Mouse (Mus musculus): ENCODE results near the gene Arhgef7. TPM values are rescaled to one million over a fixed set of nuclear protein-coding genes. Genes with fewer than 3 reads are reported as not detected.

Gene Arhgef7
- total RNA-seq, 4 experiments from 2014 or later = 103 to 127 (median 110) TPM

GRCm38 (mm10) chr8:11762048-11762447 lies 34.5 kb downstream of the Arhgef7 start:
- no peak for DNase-seq (ENCODE audit: low spot score in 2 of 2)

GRCm38 (mm10) chr8:11762821-11763220 lies 35.3 kb downstream of the Arhgef7 start:
- no peak for DNase-seq (ENCODE audit: low spot score in 2 of 2)

GRCm38 (mm10) chr8:11767213-11767840 lies 39.8 kb downstream of the Arhgef7 start:
- no peak for DNase-seq (ENCODE audit: low spot score in 2 of 2)

GRCm38 (mm10) chr8:11770001-11770400 lies 42.5 kb downstream of the Arhgef7 start:
- peak in 1 of 2 experiments; percentile 52 for DNase-seq (ENCODE audit: low spot score in 2 of 2)

GRCm38 (mm10) chr8:11770521-11771080 lies 43.1 kb downstream of the Arhgef7 start:
- DNase-seq (ENCODE audit: low spot score in 2 of 2) = no peak

GRCm38 (mm10) chr8:11771608-11772007 lies 44.1 kb downstream of the Arhgef7 start:
- DNase-seq (ENCODE audit: low spot score in 2 of 2) = no peak

GRCm38 (mm10) chr8:11774195-11775076 lies 46.9 kb downstream of the Arhgef7 start:
- no peak for DNase-seq (ENCODE audit: low spot score in 2 of 2)

GRCm38 (mm10) chr8:11775889-11776288 lies 48.4 kb downstream of the Arhgef7 start:
- DNase-seq (ENCODE audit: low spot score in 2 of 2) = no peak

- no peak for DNase-seq (ENCODE audit: low spot score in 2 of 2)
Observed at GRCm38 (mm10) chr8:11776451-11777180, 49.1 kb downstream of the Arhgef7 start.

GRCm38 (mm10) chr8:11777201-11777600 lies 49.7 kb downstream of the Arhgef7 start:
- DNase-seq (ENCODE audit: low spot score in 2 of 2) = no peak

- DNase-seq (ENCODE audit: low spot score in 2 of 2) = no peak
Observed at GRCm38 (mm10) chr8:11778646-11779433, 51.3 kb downstream of the Arhgef7 start.

- DNase-seq (ENCODE audit: low spot score in 2 of 2) = no peak
Observed at GRCm38 (mm10) chr8:11779844-11780634, 52.5 kb downstream of the Arhgef7 start.

GRCm38 (mm10) chr8:11780641-11781040 lies 53.1 kb downstream of the Arhgef7 start:
- no peak for DNase-seq (ENCODE audit: low spot score in 2 of 2)

GRCm38 (mm10) chr8:11782607-11783006 lies 55.1 kb downstream of the Arhgef7 start:
- no peak for DNase-seq (ENCODE audit: low spot score in 2 of 2)

GRCm38 (mm10) chr8:11783861-11784594 lies 56.5 kb downstream of the Arhgef7 start:
- no peak for DNase-seq (ENCODE audit: low spot score in 2 of 2)

- DNase-seq (ENCODE audit: low spot score in 2 of 2) = no peak
Observed at GRCm38 (mm10) chr8:11785121-11785520, 57.6 kb downstream of the Arhgef7 start.

- DNase-seq (ENCODE audit: low spot score in 2 of 2) = no peak
Observed at GRCm38 (mm10) chr8:11785539-11786046, 58.1 kb downstream of the Arhgef7 start.

- DNase-seq (ENCODE audit: low spot score in 2 of 2) = peak in 1 of 2 experiments; percentile 46
Observed at GRCm38 (mm10) chr8:11788252-11788651, 60.7 kb downstream of the Arhgef7 start.

- DNase-seq (ENCODE audit: low spot score in 2 of 2) = no peak
Observed at GRCm38 (mm10) chr8:11789168-11789567, 61.6 kb downstream of the Arhgef7 start.

All from layer of hippocampus, adult 8-10 months (tissue).